Mouse (Mus musculus) left cerebral cortex, postnatal 10 days (tissue): ENCODE measurements around the gene Rsph14. TPM values are rescaled to one million over a fixed set of nuclear protein-coding genes. Genes with fewer than 3 reads are reported as not detected.
"Not testable (repeated sequence)": the region's sequence is repeated elsewhere in the genome, so short reads cannot be mapped to it uniquely, and the experiment has no call there.

ENCODE experiments used
- DNase-seq, 2 experiments: peaks; one replicate each; pipeline ENCODE4 v3.0.0; 2021 to 2022; ENCODE audit warnings: low spot score in 2 of 2, mixed read lengths in 1 of 2; ENCODE audit errors: extremely low spot score in 1 of 2
- intact Hi-C: fragments of 180-260 bp; cut with DNase I; formaldehyde crosslinking; loops from one replicate; pipeline ENCODE4 v1.15.1; 2025
- total RNA-seq, 2 experiments: library from RNA; stranded (reverse); gene quantifications; 2 replicates each; pipeline ENCODE4 v1.2.3; 2021

Gene Rsph14
- total RNA-seq, 2 experiments from 2014 or later = 0.53 to 0.64 TPM

- DNase-seq = no peak
These were observed 25.9 kb upstream of the Rsph14 start for GRCm38 (mm10) chr10:75058336-75058735.

GRCm38 (mm10) chr10:75056255-75056654 is 23.9 kb upstream of the Rsph14 start:
- intact Hi-C loops = no loop called here
- no peak for DNase-seq

More at GRCm38 (mm10) chr10:75058336-75058735, 25.9 kb upstream of the Rsph14 start:
- intact Hi-C loops = no loop called here

DNA sequence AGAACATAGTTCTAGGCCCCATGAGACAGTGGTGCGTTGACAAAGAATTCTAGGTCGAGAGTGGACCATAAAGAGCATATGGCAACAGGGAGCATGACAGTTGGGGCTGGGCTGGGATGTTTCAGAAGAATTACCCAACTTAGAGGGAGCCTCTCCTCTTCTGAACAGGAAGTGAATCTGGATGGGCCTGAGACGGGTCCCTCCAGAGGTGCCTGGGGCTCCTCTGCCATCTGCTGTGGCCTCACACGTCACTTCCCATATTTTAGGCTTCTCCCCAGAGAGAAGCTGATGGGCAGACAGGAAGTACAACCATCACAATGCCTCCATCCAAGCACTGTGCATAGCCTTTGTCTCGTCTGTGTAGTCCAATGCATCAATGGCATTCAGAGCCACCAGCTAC is 23.3 kb upstream of the Rsph14 start:
- intact Hi-C loops = no loop called here
- DNase-seq = no peak

DNA sequence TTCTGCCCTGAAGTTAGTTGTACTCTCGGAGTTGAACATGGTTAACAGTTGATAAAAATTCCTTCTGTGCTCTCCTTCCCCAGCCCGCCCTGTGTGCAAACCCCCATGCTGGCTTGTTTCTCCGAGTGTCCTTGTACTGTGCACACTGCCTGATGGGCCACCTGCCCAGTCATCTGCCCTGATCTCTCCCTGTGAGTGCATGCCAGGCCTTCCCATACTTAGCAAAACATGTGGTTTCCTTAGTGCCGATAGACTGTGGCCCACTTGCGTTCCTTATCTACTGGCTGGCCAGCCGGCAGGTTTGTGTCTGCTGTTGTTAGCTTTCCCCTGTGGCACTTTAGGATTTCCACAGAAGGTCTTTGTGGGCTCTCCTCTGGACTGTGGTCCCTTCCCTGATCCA is 21.7 kb upstream of the Rsph14 start:
- DNase-seq = no peak
- intact Hi-C loops = no loop called here

- intact Hi-C loops = no loop called here
- no peak for DNase-seq
These were observed 21.3 kb upstream of the Rsph14 start for GRCm38 (mm10) chr10:75053655-75054054.

DNA sequence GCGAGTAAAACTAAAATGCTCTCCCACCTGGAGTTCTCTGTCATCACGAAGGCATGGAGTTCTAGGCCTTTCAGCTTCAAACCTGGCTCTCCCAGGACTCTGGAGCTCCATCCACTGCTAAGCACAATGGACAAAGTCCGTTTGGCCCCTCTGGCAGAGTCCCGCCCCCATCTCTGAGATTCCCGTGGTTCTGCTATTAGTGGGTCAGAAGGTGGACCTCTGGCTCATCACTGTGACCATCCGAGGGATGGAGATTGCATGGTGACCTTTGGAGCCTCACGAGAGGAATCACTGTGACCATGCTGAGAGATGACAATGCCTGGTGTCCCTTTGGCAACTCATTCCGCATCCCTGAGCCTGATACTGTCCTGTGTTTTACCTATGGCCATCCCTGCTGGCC is 20.5 kb upstream of the Rsph14 start:
- intact Hi-C loops = no loop called here

DNA sequence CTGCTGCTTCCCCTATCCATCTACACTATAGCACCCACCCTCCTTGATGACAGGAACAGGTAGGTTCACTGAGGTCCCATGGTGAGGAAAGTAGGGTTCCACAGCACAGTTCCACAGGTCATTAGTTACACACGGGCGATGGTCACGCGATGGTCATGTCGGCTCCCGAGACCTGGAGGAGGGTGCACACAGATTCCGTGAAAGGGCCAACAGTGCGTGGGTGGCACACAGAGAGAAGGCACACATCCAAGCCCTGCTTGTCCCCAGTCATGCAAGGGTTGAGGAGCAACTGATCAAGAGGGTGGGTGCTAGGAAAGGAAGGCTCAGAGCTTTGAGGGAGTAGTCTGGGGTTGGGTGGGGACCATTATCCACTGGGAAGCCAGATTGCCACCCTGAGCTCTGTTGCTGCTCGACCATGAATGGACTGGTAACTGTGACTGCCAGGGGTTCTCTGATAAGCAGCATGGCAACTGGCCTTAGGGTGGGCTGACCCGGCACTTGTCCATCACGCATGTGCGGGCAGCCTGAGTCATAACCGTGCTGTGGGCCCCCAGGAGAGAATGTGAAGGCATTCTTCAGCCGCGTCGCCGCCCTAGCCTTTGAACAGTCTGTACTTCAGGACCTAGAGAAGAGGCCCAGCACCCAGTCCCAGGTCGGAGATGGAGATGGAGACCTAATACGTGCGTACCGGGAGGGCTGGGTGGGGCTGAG is 19.1 kb upstream of the Rsph14 start:
- intact Hi-C loops = no loop called here

More for the DNA sequence above, 20.5 kb upstream of the Rsph14 start:
- no peak for DNase-seq

DNA sequence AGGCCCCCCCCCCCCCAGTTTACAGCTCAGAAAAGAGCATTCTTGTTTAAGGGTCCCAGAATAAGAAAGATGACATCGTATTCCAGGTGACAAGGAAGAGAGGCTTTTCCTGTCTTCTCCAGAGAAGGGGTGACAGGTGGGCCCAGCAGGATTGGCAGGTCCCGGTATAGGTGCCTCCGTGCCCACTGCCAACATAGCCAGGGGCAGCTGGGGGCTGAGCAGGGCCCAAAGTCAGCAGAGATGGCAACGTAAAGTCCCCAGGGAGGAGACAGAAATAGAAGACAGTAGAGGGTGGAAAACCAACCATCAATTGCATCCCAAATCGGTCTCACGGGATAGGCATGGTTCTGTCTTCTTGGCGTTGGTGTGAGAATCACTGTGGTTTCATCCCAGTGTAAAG is 16.3 kb upstream of the Rsph14 start:
- DNase-seq = no peak

More for the DNA sequence above, 19.1 kb upstream of the Rsph14 start:
- DNase-seq = no peak

DNA sequence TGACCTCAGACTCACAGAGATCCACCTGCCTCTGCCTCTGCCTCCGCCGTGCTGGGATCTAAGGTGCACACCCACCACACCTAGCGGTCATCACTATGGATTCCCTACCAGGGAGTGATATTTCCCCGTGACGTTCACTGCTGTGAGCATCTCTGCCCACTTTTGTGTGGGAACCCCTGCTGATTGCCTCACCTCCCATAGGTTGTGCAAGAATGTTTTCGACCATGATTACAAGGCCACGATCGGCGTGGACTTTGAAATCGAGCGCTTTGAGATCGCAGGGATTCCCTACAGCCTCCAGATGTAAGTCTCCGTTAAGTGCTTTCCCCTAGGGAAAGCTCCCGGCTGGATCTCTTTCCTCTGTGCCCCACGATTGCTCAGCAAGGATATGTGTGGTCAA is 13.4 kb upstream of the Rsph14 start:
- DNase-seq = no peak

More for the DNA sequence above, 16.3 kb upstream of the Rsph14 start:
- intact Hi-C loops = no loop called here

GRCm38 (mm10) chr10:75044459-75044858 is 12.1 kb upstream of the Rsph14 start:
- DNase-seq = no peak
- intact Hi-C loops = no loop called here

More for the DNA sequence above, 13.4 kb upstream of the Rsph14 start:
- intact Hi-C loops = no loop called here

- intact Hi-C loops = not testable (repeated sequence)
These were observed 9.7 kb upstream of the Rsph14 start for GRCm38 (mm10) chr10:75042060-75042459.

DNA sequence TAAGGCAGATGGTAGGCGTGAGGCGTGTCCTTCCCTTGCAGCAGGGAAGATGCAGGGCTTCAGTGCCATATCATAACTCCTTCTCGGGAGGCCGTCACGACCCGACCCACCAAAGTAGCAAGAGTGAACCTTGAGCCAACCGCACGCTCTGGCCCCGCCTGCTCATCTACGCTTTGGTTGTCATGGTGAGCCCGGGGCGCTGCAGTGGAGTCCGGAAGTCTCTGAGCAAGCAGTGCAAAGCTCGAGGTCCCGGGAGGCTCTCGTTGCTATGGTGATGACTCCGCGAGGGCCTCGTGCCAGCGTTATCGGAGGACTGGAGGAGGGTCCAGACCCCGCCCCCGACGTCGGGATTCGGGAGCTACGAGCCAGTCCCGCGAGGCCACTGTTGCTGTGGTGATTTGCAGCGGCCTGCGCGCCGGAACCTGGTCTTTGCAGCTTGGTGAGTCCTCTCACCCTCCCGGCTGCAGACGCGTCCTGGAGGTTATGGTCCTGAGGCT is 4.5 kb upstream of the Rsph14 start, which contains the start of gene Rab36:
Gene Rab36, plus strand, starts transcription at position 176 of the 497 bp plus-strand sequence.
- intact Hi-C loops = no loop called here
- DNase-seq = peak; percentile 95 to 99

More at GRCm38 (mm10) chr10:75042060-75042459, 9.7 kb upstream of the Rsph14 start:
- not testable (repeated sequence) for DNase-seq

GRCm38 (mm10) chr10:75031345-75032114 is 856 bp downstream of the Rsph14 start:
- DNase-seq = no peak
- intact Hi-C loops = no loop called here

DNA sequence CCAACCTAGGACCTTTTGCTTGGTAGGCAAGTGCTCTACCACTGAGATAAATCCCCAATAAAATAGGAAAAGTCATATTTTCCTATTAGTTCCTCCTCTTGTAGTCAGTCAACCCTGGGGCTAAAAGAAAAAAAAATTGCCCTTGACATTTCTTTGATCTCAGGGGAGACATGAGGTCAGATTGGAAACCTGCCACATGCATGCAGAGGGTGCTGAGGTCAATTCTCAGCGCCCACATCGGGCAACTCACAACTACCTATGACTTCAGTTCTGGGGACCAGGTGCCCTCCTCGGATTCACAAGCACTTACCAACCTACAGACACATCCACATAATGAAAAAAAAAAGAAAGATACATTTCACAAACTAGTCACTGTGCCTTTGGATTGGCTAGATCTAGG is 2.2 kb downstream of the Rsph14 start:
- DNase-seq = no peak

GRCm38 (mm10) chr10:75029677-75030076 is 2.7 kb downstream of the Rsph14 start:
- no peak for DNase-seq
- intact Hi-C loops = no loop called here

More for the DNA sequence above, 2.2 kb downstream of the Rsph14 start:
- intact Hi-C loops = no loop called here

- intact Hi-C loops = no loop called here
- no peak for DNase-seq
These were observed 3.6 kb downstream of the Rsph14 start for GRCm38 (mm10) chr10:75028743-75029142.

- intact Hi-C loops = no loop called here
- no peak for DNase-seq
These were observed 5.9 kb downstream of the Rsph14 start for GRCm38 (mm10) chr10:75026491-75026890.

GRCm38 (mm10) chr10:75021138-75021537 is 11.2 kb downstream of the Rsph14 start:
- intact Hi-C loops = loop anchor here (2.0 kb wide), 1 partner anchor 82 kb away; no protein-coding TSS in a partner anchor
- DNase-seq = peak; percentile 61 to 74

DNA sequence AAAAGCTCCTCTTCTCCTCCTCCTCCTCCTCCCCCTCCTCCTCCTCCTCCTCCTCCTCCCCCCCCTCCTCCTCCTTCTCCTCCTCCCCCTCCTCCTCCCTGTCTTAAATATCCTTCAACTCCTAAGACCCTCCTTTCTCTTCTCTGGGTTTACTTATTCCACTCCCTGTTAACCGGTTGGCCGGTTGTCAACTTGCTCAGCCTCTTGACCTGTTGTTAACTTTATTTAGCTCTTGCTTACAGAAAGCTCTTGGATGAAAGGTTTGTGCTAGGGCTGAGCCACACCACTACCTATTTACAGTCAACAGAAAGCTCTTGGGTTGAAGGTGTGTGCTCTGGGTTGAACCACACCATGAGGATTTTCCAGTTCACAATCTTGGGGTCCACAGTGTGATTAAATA is 12.1 kb downstream of the Rsph14 start:
- no peak for DNase-seq
- intact Hi-C loops = loop anchor here (2.0 kb wide), 1 partner anchor 81 kb away; no protein-coding TSS in a partner anchor
